Mouse (Mus musculus): ENCODE data around the gene B4galt1. TPM values are rescaled to one million over a fixed set of nuclear protein-coding genes. Genes with fewer than 3 reads are reported as not detected.

The B4galt1 gene
- polyA plus RNA-seq, 1 experiment from 2014 or later, result 32.9 TPM

DNA sequence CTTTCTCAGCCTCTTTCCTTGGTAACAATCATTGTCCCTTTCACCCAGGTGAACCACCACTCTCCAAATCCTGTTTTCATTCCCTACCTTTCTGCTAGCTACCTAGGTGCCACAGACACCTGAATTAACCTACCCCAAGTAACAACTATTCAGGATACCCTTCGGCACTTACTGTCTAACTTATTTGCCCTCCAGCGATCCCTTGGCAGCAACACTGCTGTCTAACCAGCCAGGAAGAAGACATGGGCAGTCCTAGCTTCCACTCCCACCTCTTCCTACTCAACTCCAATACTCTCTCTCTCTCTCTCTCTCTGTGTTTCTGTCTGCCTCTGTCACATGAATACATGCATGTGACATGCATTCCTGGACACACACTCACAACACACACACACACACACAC is 27.0 kb downstream of the B4galt1 start:
- no peak for ATAC-seq (ENCODE audit: insufficient number of reproducible peaks, insufficient read depth, low FRiP score, low TSS enrichment, low read depth)
- Histone ChIP-seq H3K27ac (no peak overlapping the region), H3K4me1 (replicated peaks) (no peaks in the 10 kb centered on the region; the same call in 1 of the 2 replicates), H3K36me3 (peaks cover 20% of the 10 kb centered on the region; the same call in 1 of the 2 replicates), H3K9me3 (no peaks in the 10 kb centered on the region), H3K4me2 (no peak overlapping the region), H3K27me3 (no peaks in the 10 kb centered on the region), H3K4me3 (replicated peaks) (no peak overlapping the region), H3K9ac (replicated peaks) (no peak overlapping the region)
- WGBS, result 83% methylated on average over 2 of the region's 2 CpGs

DNA sequence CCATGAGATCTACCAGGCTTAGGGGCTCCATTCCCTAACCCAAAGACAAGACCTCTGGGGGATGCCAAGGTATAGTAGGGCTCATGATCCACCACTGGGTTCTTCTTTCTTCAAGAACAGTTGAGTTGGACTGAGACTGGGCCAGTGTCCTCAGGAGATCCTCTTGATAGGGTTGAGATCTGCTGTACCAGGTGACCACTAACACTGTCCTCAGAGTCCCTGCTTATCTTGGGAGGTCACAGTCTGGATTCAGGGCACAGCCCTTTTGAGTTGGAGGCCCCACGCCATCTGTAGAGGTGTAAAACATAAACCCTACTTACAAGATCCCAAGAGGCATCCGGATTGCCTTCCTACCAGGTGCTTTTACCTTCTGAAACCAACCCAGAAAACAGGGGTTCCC is 27.8 kb downstream of the B4galt1 start:
- Histone ChIP-seq H3K9me3 (no peaks in the 10 kb centered on the region), H3K4me3 (replicated peaks) (no peak overlapping the region), H3K36me3 (peaks cover 29% of the 10 kb centered on the region; the same call in 1 of the 2 replicates), H3K4me1 (replicated peaks) (no peaks in the 10 kb centered on the region; the same call in 1 of the 2 replicates), H3K27ac (no peak overlapping the region), H3K27me3 (no peaks in the 10 kb centered on the region), H3K9ac (replicated peaks) (no peak overlapping the region), H3K4me2 (no peak overlapping the region)
- WGBS, result 93% methylated on average over 2 of the region's 2 CpGs
- no peak for ATAC-seq (ENCODE audit: insufficient number of reproducible peaks, insufficient read depth, low FRiP score, low TSS enrichment, low read depth)

DNA sequence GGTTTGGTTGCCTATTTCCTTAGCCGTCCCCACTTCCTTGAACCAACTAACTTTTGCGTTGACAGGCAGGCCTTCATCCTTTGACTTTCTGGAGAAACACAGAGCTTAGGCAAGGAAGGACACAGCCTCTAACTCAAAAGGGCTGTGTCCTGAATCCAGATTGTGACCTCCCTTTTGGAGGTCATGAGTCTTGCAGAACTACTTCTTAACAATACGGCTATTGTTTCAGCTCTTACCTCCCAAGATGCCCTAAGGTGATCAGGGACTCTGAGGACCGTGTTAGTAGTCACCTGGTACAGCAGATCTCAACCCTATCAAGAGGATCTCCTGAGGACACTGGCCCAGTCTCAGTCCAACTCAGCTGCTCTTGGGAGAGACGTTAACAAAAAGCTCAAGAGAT is 28.7 kb downstream of the B4galt1 start:
- H3K4me2 ChIP-seq, result no peak overlapping the region
- H3K27ac ChIP-seq, result no peak overlapping the region
- 79% methylated on average over 5 of the region's 5 CpGs for WGBS
- no peaks in the 10 kb centered on the region; the same call in 1 of the 2 replicates for H3K4me1 ChIP-seq (replicated peaks)
- H3K4me3 ChIP-seq (replicated peaks), result no peak overlapping the region
- H3K9me3 ChIP-seq, result no peaks in the 10 kb centered on the region
- H3K36me3 ChIP-seq, result peaks cover 36% of the 10 kb centered on the region; the same call in 1 of the 2 replicates
- no peak overlapping the region for H3K9ac ChIP-seq (replicated peaks)
- no peak for ATAC-seq (ENCODE audit: insufficient number of reproducible peaks, insufficient read depth, low FRiP score, low TSS enrichment, low read depth)
- H3K27me3 ChIP-seq, result no peaks in the 10 kb centered on the region

DNA sequence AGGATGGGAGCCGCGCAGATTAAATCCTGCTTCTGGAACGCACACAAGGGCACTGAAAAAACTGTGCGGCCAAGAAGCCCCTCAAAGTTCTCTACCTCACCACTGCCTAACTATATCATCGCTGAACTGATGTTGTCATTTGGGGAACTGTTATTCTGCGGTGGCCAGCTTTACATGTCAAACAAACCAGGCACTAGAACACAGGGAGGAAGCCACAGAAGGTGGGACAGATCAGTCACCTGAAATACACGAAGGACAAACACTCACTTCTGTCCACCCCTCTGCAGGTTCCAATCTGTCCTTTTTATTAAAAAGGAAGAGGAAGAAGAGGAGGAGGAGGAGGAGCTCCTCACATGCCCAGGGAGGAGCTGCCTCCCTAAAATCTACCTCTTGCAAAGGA is 29.3 kb downstream of the B4galt1 start:
- H3K9ac ChIP-seq (replicated peaks), result no peak overlapping the region
- peaks cover 42% of the 10 kb centered on the region; the same call in 1 of the 2 replicates for H3K36me3 ChIP-seq
- no peaks in the 10 kb centered on the region for H3K27me3 ChIP-seq
- H3K27ac ChIP-seq, result no peak overlapping the region
- no peak overlapping the region for H3K4me3 ChIP-seq (replicated peaks)
- H3K9me3 ChIP-seq, result no peaks in the 10 kb centered on the region
- no peak for ATAC-seq (ENCODE audit: insufficient number of reproducible peaks, insufficient read depth, low FRiP score, low TSS enrichment, low read depth)
- WGBS, result 93% methylated on average over 7 of the region's 7 CpGs
- H3K4me1 ChIP-seq (replicated peaks), result no peaks in the 10 kb centered on the region; the same call in 1 of the 2 replicates
- no peak overlapping the region for H3K4me2 ChIP-seq

DNA sequence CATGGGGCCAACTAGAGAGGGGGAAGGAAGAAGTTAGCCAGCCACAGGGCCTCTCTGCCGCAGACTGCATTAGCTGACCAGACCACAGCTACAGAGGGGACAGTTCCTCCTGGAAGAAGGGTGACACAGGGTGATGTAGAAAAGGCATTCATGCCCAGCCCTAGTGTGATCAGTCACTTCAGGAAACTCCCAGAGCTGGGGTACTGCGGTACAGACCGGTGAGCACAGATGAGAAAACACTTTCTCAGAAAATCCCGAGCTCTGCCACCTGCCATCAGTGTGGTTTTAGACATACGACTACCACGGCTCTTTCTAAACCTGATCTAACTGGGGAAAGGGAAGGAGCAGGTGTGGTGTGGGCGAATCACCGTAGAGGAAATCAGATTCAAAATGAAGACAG is 30.1 kb downstream of the B4galt1 start:
- Histone ChIP-seq H3K9ac (replicated peaks) (no peak overlapping the region), H3K36me3 (peaks cover 50% of the 10 kb centered on the region; the same call in 1 of the 2 replicates), H3K4me1 (replicated peaks) (no peaks in the 10 kb centered on the region; the same call in 1 of the 2 replicates), H3K4me2 (no peak overlapping the region), H3K9me3 (no peaks in the 10 kb centered on the region), H3K27ac (no peak overlapping the region), H3K27me3 (no peaks in the 10 kb centered on the region), H3K4me3 (replicated peaks) (no peak overlapping the region)
- no peak for ATAC-seq (ENCODE audit: insufficient number of reproducible peaks, insufficient read depth, low FRiP score, low TSS enrichment, low read depth)
- 86% methylated on average over 8 of the region's 8 CpGs for WGBS

DNA sequence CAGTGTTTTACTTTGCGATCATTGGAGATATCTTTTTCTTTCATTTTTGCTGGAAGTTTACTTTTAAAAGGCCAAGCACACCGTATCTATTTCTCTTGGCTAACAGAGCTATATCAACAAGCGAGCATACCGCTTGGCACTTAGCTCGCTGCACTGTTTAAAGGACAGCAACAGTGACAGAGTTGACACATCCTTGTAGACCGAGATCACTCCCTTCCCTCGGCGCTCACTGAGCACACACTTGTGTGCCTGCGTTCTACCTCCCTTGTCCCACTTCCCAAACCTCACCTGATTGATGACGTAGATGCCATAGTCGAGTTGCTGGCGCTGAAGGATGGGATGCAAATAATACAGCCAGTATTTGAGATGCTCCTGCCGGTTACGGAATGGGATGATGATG is 30.7 kb downstream of the B4galt1 start:
- 95% methylated on average over 14 of the region's 14 CpGs for WGBS
- H3K4me2 ChIP-seq, result no peak overlapping the region
- no peak overlapping the region for H3K27ac ChIP-seq
- ATAC-seq (ENCODE audit: insufficient number of reproducible peaks, insufficient read depth, low FRiP score, low TSS enrichment, low read depth), result no peak
- no peak overlapping the region for H3K9ac ChIP-seq (replicated peaks)
- H3K27me3 ChIP-seq, result no peaks in the 10 kb centered on the region
- H3K9me3 ChIP-seq, result no peaks in the 10 kb centered on the region
- peaks cover 54% of the 10 kb centered on the region; the same call in 1 of the 2 replicates for H3K36me3 ChIP-seq
- no peak overlapping the region for H3K4me3 ChIP-seq (replicated peaks)
- H3K4me1 ChIP-seq (replicated peaks), result no peaks in the 10 kb centered on the region; the same call in 1 of the 2 replicates

DNA sequence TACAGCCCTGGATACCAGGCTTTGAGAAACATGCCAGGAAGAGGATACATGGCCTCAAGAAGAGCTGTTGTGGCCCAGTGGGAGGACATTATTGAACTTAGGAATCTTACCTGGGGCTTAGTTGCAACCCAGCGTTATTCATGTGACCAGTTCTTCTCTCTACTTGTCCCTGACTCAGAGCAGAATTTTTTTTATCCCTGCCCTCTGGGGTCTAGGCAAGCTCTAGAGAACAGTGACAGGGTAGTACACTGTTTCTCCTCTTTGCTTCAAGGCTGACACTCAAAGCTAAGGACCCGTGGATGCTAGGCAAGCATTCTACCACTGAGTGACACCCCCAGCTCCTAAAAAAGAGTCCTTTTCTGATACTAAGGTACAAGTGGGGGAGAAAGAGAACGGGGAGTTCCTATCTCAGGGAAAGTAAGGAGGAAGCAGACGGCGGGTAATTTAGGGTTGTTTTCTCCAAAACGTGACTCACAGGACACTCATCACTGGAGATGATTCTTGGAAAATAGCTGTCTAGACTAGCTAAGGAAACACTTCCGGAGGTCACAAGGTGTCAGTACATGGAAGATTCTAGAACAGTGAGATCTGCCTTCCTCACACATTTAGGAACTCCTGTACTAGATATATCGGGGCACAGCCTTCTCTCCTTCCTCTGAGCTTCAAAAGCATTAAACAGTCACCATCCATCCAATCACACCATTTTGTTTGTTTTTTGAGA is 32.3 kb downstream of the B4galt1 start:
- no peak overlapping the region for H3K4me2 ChIP-seq
- peaks cover 56% of the 10 kb centered on the region for H3K36me3 ChIP-seq
- no peaks in the 10 kb centered on the region for H3K9me3 ChIP-seq
- H3K9ac ChIP-seq (replicated peaks), result no peak overlapping the region
- no peak for ATAC-seq (ENCODE audit: insufficient number of reproducible peaks, insufficient read depth, low FRiP score, low TSS enrichment, low read depth)
- no peaks in the 10 kb centered on the region; the same call in 1 of the 2 replicates for H3K4me1 ChIP-seq (replicated peaks)
- no peak overlapping the region for H3K4me3 ChIP-seq (replicated peaks)
- no peaks in the 10 kb centered on the region for H3K27me3 ChIP-seq
- no peak overlapping the region for H3K27ac ChIP-seq
- WGBS, result 86% methylated on average over 8 of the region's 8 CpGs

DNA sequence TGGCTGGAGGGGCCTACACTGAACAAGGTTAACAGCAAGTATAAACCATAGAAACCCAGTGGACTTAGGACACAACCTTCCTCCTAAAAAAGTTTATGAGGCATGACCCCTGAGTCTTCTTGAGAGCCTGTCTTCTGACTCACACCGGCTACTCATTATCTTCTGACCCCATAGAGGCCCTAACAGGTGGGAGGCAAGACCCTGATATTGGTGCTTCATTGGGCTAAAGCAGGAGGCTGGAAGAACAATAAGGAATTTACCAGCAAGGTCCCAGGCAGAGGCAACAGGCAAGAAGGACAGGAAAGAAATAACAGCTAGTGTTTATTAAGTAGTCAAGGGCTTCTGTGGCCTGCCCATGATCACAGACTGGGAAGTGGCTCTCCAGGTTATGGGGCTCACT is 32.9 kb downstream of the B4galt1 start:
- H3K4me3 ChIP-seq (replicated peaks), result no peak overlapping the region
- 92% methylated on average over 1 of the region's 1 CpGs for whole genome bisulfite sequencing
- no peak for ATAC-seq (ENCODE audit: insufficient number of reproducible peaks, insufficient read depth, low FRiP score, low TSS enrichment, low read depth)
- H3K9me3 ChIP-seq, result no peaks in the 10 kb centered on the region
- H3K36me3 ChIP-seq, result peaks cover 53% of the 10 kb centered on the region
- H3K4me2 ChIP-seq, result no peak overlapping the region
- H3K27ac ChIP-seq, result no peak overlapping the region
- H3K9ac ChIP-seq (replicated peaks), result no peak overlapping the region
- H3K4me1 ChIP-seq (replicated peaks), result no peaks in the 10 kb centered on the region; the same call in 1 of the 2 replicates
- H3K27me3 ChIP-seq, result no peaks in the 10 kb centered on the region

DNA sequence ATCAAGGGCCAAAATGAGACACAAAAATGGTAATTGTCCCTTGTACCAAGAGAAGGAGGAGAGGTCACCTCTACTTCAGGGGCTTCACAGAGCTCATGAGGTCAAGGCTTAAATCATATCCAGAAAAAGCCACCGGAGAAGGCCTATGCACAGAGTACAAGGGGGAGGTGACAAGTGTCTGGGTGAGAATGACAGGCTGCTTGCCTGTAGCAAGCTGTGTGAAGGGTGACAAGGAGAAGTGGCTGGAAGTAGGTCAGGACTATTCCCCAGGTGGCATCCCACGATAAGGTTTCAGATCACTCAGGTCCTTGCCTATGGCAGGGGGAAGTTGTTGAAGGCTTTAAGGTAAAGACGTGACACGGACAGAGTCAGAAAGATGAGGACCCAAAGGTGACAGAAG is 33.8 kb downstream of the B4galt1 start:
- Histone ChIP-seq H3K4me2 (no peak overlapping the region), H3K9me3 (no peaks in the 10 kb centered on the region), H3K27ac (no peak overlapping the region), H3K9ac (replicated peaks) (no peak overlapping the region), H3K4me3 (replicated peaks) (no peak overlapping the region), H3K4me1 (replicated peaks) (no peaks in the 10 kb centered on the region; the same call in 1 of the 2 replicates), H3K36me3 (peaks cover 51% of the 10 kb centered on the region), H3K27me3 (no peaks in the 10 kb centered on the region)
- WGBS, result 92% methylated on average over 4 of the region's 4 CpGs
- ATAC-seq (ENCODE audit: insufficient number of reproducible peaks, insufficient read depth, low FRiP score, low TSS enrichment, low read depth), result no peak

DNA sequence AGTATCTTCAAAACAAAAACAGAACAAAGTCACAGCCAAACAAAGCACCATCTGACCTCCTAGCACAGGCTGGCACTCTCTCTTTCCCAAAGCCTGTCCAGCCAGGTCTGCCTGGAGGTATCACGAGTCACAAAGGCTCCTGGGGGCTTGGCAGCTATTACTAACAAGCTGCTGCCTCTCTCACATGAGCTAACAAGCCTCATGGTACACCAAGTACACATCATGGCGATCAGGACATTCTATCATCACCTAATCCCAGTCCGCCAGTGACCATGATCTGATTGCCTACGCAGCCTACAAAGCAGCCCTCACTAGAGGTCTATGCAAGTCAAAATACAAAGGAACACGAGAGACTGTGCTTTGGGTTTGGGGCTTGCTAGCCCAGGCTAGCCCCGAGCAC is 34.7 kb downstream of the B4galt1 start:
- Histone ChIP-seq H3K27ac (no peak overlapping the region), H3K9me3 (no peaks in the 10 kb centered on the region), H3K4me1 (replicated peaks) (no peaks in the 10 kb centered on the region), H3K9ac (replicated peaks) (no peak overlapping the region), H3K4me3 (replicated peaks) (no peak overlapping the region), H3K27me3 (no peaks in the 10 kb centered on the region), H3K36me3 (peaks cover 55% of the 10 kb centered on the region), H3K4me2 (no peak overlapping the region)
- no peak for ATAC-seq (ENCODE audit: insufficient number of reproducible peaks, insufficient read depth, low FRiP score, low TSS enrichment, low read depth)
- 88% methylated on average over 6 of the region's 6 CpGs for WGBS

DNA sequence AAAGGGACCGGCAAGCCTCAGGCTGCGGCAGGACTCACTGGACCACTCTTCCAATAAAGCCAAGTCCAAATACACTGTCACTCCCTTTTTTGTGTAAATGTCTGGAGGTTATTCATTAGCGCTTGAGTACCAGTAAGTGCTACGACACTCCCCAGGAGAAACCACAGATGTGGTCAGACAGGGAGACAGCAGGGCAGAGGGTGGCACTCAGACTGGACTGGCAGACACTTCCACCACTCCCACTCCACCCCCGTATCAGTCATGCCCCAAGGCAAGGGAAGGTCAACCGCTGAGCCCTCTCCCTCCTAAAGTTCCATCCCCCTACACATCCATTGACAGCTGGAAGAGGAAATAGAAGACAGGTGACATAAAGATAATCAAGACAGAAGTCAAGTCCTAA is 35.4 kb downstream of the B4galt1 start:
- no peaks in the 10 kb centered on the region for H3K27me3 ChIP-seq
- H3K4me3 ChIP-seq (replicated peaks), result no peak overlapping the region
- peaks cover 61% of the 10 kb centered on the region for H3K36me3 ChIP-seq
- no peak for ATAC-seq (ENCODE audit: insufficient number of reproducible peaks, insufficient read depth, low FRiP score, low TSS enrichment, low read depth)
- WGBS, result 75% methylated on average over 6 of the region's 6 CpGs
- no peak overlapping the region for H3K4me2 ChIP-seq
- no peaks in the 10 kb centered on the region for H3K9me3 ChIP-seq
- no peak overlapping the region for H3K9ac ChIP-seq (replicated peaks)
- no peaks in the 10 kb centered on the region for H3K4me1 ChIP-seq (replicated peaks)
- no peak overlapping the region for H3K27ac ChIP-seq

DNA sequence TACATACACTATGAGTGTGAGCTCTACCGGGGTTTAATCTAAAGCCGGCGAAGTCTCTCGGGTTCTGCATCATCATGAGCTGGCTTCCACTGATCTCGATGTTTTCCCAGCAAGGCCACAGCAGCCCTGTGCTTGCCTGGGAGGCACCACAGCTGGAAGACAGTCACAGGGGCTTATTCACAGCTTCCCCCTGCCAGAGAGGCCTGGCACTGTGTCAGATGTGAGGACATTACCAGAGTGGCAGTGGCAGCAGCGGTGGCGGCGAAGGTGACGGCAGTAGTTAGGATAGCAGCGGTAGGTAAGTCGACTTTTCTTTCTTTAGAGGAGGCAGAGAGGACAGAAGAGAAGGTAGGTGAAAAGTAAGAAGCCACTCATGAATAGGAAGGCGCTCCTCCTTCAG is 35.9 kb downstream of the B4galt1 start:
- no peak for ATAC-seq (ENCODE audit: insufficient number of reproducible peaks, insufficient read depth, low FRiP score, low TSS enrichment, low read depth)
- peaks cover 61% of the 10 kb centered on the region for H3K36me3 ChIP-seq
- H3K4me1 ChIP-seq (replicated peaks), result no peaks in the 10 kb centered on the region
- no peak overlapping the region for H3K4me2 ChIP-seq
- no peak overlapping the region for H3K9ac ChIP-seq (replicated peaks)
- no peak overlapping the region for H3K4me3 ChIP-seq (replicated peaks)
- WGBS, result 92% methylated on average over 12 of the region's 12 CpGs
- no peaks in the 10 kb centered on the region for H3K27me3 ChIP-seq
- H3K27ac ChIP-seq, result no peak overlapping the region
- H3K9me3 ChIP-seq, result no peaks in the 10 kb centered on the region
